Mouse (Mus musculus) cortical plate, adult 2 months (tissue): ENCODE data around the gene Apobec1.

Source experiments
- CTCF ChIP-seq: fragments of 200-500 bp; IDR thresholded peaks from 2 replicates; pipeline ENCODE4 v1.5.1; 2011; ENCODE audit warnings: mild to moderate bottlenecking, control low read depth, low read length; ENCODE audit not compliant: insufficient read depth; ENCODE audit errors: extremely low read depth
- POLR2A ChIP-seq: fragments of 200-500 bp; IDR thresholded peaks from 2 replicates; pipeline ENCODE4 v1.6.1; 2011; ENCODE audit warnings: mild to moderate bottlenecking, low read length, control low read depth; ENCODE audit not compliant: insufficient read depth; ENCODE audit errors: extremely low read depth

GRCm38 (mm10) chr6:122577030-122577429 is 25.2 kb downstream of the Apobec1 start:
- TF ChIP-seq POLR2A (no peak), CTCF (no peak)
